Mouse (Mus musculus): Measurements from ENCODE around the gene Tcea3.

Gene Tcea3

DNA sequence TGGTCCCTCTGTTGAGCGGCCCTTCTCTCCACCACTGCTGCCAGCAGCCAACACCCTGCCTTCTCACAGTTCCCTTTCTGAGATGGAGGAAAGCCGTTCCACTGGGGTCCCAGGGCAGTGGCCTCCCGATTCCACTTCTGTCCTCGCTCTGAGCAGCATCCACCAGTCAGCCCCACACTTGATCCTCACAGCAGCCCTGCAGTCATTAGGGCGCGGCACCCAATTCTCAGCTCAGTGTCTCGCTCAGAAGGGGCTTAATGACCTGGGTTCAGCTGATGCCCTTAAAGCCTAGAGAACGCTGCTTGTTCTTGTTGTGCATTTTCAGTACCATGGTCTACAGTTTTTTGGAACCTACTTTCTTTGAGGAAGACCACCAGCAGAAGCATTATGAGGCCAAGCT, 33.6 kb downstream of the Tcea3 start:
- DNase-seq (ENCODE audit: low spot score in 2 of 2), result no peak

DNA sequence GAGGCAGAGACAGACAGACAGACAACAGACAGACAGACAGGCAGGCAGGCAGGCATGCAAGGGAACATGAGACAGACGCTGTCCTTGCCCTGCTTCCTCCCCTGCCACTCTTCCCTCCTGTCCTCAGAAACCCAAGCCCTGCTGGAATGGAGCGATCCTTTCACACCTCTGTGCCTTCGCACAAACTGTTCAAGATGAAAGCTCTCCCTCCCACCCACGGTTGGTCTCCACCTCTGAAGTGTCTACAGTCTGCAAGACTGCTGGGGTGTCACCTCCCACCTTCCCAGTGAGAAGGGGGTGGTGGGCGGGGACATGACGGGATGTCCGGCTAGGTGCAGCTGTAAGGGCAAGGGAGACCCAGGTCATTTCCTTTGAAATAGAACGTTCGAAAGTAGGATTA, 34.1 kb downstream of the Tcea3 start:
- peak; percentile 46 to 75 for DNase-seq (ENCODE audit: low spot score in 2 of 2)

DNA sequence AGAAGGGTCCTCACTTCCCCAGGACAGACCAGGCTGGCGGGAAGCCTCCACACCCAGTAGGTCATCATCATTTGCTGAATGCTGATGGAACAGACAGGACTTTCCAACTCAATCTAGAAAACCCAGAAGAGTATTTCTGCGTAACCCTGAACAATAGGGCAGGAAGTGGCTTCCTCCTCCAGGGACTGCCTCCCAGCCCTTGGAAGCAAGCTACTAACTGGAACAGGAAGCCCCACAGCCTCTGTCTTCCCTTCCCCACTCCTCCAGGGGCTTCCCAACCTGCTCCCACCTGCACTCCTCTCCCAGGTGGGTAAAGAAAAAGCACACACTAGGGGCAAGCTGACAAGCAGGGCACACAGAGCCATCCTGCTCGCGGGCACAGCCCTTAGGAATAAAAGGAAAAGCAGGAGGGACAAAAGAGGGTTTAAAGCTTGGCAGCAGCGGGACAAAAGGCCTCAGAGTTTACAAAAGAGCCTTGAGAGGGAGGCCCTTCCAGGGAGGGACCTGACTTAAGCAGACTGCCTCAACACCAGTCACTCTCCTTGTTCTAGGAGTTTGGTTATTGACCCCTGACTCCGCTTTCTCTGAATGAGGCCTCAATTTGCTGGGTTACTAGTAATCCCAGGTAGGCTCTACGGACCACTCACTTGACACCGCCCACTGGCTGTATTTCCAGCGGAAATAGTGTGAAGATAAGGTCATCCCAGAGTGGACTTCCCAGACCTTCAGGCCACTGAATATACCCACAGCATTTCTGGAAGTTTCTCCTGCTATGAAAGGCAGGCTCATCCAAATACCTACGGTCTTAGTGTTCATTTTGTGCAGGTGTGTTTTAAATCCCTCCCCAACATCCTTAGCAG, 35.3 kb downstream of the Tcea3 start:
- no peak for DNase-seq (ENCODE audit: low spot score in 2 of 2)

DNA sequence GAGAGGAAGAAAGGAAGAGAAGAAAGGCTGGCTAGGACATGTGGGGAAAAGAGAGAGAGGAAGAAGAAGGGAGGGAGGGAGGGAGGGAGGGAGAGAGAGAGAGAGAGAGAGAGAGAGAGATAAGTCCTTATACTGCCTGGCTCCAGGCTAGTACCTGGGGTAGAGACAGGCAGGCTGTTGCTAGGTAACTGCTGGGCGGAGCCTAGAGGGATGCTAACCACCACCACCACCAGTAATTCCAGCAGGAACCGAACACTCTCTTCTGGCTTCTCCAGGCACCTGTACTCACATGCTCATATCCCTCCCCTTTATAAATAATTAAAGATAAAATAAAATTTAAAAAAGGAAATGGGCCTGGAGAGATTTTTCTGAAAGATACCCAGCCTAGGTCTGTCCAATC, 36.3 kb downstream of the Tcea3 start:
- DNase-seq (ENCODE audit: low spot score in 2 of 2), result no peak

DNA sequence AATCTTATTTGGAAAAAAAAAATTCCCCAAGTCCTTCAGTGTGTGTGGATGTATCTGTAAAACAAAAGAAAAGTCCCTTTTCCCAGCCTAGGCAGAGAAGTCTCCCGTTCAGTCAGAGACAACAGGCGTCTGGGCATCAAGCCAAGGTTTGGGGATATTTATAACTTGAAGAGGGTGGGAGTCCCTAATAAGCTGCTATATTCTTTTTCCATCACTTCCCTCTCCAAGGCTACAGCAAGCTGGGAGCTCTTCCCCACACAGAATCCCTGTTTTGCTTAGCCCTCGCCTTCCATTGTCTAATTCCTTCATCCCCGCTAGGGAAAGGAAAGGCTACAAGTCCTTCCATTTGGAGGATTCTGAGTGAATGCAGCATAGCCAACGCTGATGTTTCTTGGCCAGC, 36.9 kb downstream of the Tcea3 start, which contains the start of gene Zfp46:
Gene Zfp46, plus strand, starts transcription at position 229 of the 400 bp plus-strand sequence.
- DNase-seq (ENCODE audit: low spot score in 2 of 2), result peak; percentile 88 to 93

DNA sequence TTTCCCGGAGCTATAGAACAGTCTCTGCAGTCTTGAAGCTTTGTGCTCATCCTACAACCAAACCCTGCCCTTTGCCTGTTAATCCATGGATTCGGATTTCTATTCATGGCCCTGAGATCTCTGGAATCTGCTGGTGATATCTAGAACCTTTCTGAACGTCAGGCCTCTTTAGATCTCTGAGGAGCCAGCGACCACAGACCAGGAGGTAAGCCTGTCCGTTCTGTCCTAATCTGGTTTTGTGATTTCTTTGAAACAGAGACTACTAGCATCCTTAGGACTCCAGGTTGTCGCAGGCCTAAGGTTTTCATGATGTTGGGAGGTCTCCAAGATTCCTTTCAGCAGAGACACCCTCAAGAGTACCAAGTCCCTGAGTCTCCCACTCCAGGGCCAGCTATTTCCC, 37.4 kb downstream of the Tcea3 start:
- peak in 1 of 2 experiments; percentile 58 for DNase-seq (ENCODE audit: low spot score in 2 of 2)

DNA sequence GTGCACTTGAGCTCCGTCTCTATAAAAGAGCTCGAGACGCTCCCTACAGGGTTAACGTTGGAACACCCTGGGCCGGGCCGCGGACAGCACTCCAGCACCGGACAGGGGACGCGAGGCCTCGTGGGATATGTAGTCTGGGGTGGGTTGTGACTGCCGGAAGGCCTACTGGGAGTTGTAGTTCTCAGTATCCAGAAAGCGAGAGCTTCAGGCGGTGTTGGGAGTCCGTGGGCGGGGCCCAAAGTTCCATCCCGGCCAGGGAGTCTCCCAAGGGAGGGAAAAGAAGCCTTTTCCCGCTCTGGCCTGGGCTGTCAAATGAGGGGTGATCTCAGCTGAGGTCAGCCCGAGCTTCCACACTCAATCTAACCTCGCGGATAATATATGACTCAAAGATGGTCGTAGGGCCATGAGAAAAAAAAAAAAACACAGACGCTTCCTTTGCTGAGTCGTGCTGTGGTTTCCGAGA, 37.9 kb downstream of the Tcea3 start:
- peak; percentile 93 to 95 for DNase-seq (ENCODE audit: low spot score in 2 of 2)

DNA sequence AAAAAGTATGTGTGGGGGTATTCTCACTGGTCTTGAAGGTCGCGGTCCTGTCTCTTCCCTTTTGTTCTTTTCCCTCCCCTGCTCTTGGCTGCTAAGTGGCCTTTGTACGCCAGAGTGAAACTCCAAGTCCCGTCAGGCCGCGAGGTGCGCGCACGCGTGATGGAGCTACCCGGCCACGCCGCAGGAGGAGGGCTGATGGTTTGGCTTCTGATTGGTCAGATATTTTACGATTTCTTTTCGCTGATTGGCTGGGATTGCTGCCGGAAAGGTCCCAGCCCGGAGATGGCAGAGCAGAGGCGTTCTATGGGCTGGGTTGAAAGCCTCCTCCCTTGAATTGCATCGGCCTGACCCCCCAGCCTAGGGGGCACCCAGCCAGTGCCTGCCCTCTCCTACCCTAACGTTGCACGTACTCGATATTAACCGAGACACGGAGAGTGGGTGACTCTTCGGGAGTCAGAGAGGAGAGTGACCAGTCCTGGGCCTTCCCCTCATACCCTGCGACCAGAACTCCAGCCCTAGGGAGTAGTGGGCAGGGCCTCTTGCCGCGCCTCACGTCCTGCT, 38.4 kb downstream of the Tcea3 start:
- peak; percentile 94 to 97 for DNase-seq (ENCODE audit: low spot score in 2 of 2)

DNA sequence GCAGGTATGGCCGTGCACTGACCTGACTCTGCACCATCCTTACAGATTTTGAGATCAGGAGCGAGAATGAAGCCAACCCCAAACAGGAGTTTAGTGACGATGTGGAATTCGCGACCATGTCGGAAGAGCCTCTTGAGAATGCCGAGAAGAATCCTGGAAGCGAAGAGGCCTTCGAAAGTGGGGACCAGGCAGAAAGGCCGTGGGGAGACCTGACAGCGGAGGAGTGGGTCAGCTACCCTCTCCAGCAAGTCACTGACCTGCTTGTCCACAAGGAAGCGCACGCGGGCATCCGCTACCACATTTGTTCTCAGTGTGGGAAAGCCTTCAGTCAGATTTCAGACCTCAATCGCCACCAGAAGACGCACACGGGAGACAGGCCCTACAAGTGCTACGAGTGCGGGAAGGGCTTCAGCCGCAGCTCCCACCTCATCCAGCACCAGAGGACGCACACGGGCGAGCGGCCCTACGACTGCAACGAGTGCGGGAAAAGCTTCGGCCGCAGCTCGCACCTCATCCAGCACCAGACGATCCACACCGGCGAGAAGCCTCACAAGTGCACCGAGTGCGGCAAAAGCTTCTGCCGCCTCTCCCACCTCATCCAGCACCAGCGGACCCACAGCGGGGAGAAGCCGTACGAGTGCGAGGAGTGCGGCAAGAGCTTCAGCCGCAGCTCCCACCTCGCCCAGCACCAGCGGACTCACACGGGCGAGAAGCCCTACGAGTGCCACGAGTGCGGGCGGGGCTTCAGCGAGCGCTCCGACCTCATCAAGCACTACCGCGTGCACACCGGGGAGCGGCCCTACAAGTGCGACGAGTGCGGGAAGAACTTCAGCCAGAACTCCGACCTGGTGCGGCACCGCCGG, 42.6 kb downstream of the Tcea3 start:
- DNase-seq (ENCODE audit: low spot score in 2 of 2), result no peak

DNA sequence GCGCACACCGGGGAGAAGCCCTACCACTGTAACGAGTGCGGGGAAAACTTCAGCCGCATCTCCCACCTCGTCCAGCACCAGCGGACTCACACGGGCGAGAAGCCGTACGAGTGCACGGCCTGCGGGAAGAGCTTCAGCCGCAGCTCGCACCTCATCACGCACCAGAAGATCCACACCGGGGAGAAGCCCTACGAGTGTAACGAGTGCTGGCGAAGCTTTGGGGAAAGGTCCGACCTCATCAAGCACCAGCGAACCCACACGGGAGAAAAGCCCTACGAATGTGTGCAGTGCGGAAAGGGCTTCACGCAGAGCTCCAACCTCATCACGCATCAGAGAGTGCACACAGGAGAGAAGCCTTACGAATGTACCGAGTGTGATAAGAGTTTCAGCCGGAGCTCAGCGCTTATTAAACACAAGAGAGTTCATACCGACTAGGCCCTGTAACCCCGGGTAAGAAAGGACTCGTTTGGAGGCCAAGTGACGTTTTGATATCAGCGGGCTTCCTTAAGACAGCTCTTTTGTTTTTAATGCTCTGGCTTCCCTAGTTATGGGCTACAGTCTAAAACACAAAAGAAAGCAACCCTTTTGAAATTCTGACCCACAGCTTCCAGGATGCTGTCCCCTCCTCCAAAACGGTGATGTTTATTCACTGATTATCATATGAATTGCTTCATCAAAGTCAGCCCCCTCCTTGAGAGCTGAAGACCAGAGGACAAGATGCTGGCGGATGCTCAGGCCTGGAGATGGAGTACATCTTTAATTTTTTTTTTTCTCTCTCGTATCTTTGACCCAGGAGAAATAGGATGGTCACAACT, 43.5 kb downstream of the Tcea3 start:
- DNase-seq (ENCODE audit: low spot score in 2 of 2), result no peak

DNA sequence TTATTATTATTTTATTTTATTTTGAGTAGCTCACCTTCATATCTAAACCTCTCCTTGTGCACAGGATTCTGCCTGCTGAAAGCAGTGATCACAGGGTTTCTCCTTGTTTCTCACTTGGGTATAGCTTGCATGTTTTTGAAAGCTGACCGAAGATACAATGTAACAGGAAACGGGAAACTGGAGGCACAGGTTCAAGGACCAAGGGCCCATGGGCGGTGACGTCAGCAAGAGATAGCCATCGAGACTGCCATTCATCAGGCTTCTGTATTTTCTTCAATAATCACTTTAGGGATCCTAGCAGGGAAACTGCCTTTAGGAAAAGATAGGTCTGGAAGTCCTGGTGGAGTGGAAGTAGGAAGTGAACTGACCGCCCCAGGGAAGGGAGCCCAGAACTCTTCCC, 44.2 kb downstream of the Tcea3 start:
- DNase-seq (ENCODE audit: low spot score in 2 of 2), result no peak

DNA sequence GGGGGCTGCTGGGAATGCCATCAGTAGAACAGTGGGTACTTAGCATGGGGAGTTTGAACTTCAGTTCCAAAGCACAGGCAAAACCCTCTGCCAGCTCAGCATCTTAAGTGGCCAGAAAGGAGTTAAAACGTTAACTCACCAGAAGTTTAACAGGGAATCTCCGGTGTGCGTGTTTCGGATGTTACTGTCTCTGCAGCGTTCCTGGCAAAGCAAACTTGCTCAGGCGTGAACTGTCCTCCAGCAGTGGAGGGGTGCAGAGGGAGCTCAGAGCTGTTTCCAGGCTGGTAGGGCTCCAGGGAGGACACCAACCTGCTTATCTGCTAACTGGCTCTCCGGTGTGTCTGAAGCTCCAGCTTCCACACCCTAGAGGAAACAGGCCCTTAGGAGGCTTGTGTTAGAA, 48.4 kb downstream of the Tcea3 start:
- no peak for DNase-seq (ENCODE audit: low spot score in 2 of 2)

DNA sequence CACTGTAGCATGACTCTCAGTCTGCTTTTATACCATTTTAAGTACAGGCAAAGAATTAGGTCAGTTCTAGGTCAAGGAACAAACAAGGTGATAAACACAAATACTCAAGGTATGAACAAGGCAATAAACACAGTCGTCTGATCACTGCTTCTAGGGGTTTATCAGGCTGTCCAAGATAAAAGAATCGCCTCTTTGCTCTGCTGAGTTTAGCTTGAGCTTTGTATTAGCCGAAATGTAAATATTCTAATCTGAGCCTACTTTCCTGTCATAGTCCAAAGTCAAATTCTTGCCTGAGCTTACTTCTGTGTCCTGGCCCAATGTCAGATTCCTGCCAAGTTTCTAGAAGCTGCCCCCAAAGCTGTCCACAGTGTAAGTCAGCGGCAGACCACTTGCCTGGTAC, 54.9 kb downstream of the Tcea3 start:
- no peak for DNase-seq (ENCODE audit: low spot score in 2 of 2)

DNA sequence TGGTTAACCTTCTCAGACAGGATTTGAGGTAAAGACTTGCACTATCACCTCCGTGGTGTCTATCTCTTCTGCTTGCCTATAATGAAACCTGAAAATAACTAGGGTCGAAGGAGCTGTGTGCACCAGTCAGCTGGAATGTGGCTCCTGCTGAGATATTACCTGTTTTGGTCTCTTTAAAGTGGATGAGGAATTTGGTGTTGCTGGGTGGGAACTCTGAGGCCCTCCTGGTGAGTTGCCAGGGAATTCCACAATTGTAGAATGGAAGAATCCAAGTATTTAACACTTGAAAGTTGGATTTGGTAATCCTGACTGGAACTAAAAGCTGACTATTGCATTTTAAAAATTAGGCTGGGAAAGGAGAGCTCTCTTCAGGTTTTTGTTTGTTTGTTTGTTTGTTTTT, 56.7 kb downstream of the Tcea3 start:
- DNase-seq (ENCODE audit: low spot score in 2 of 2), result no peak

DNA sequence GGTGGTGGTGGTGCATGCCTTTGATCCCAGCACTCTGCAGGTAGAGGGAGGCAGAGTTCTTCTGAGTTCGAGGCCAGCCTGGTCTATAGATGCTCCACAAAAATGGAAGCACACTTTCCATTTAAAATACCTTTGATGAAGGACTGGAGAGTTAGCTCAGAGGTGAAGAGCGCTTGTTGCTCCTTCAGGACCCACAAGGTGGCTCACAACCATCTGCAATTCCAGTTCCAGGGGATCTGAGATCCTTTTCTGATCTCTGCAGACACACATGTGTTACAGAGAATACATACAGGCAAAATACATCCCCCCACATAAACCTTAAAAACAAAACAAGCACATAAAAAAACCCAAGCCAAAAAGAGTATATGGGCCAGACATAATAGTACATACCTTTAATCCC, 60.8 kb downstream of the Tcea3 start:
- DNase-seq (ENCODE audit: low spot score in 2 of 2), result no peak

DNA sequence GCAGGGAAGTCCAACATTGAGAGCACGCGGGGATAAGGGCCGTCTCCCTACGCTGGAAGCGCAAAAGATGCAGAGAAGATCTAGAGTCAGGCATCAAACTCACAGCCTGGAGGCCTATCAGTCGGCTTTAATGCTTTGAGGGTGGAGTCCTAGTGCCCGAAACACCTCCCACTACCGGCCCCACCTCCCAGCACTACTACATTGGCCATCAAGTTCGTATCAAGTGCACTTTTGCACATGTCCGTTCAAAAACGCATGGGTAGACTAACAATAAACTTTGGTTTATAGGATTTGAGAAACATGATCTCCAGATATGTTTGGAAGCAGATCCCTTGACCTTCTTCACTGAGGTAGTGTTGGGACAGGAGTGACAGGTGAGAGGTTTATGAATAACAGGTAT, 62.3 kb downstream of the Tcea3 start:
- DNase-seq (ENCODE audit: low spot score in 2 of 2), result no peak

DNA sequence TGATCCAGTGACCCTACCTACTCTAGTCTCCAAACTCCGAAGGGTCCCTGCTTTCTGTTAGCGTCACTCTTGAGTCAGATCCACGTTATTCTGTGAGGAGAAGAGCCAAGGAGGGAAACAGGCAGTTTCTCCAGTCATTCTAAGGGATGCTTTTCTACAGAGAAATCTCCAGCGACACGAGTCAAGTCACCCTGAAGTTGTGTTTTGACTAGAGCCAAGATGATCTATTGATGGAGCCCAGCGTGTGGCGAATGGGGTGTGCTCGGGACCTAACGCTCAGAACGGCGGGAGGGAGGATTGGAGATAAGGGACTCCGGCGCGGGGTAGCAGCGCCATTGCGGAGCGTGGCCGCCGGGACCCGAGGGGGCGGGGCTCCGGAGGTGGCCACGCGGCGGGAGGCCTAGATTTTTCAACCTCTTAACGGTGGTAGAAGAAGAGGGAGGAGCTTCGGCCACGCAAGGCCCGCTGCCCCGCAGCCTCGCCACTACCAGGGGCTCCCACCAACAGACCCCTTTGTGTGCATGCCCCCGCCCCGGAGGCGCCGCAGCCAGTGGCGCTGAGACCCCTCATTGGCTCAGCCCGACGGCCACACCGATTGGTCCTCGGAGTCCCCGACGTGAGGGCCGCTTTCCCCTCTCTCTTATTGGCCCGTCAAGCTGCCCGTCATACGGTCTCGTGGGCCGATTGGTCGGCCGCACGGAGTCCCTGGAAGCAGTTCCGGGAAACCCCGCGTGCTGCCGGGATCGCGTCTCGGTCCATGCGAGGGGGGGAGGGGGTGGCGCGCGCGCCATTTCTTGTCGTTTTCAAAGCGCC, 62.9 kb downstream of the Tcea3 start, which contains the start of gene Hnrnpr:
Gene Hnrnpr, plus strand, starts transcription at position 714 of the 813 bp plus-strand sequence.
- peak; percentile 98 to 99 for DNase-seq (ENCODE audit: low spot score in 2 of 2)

DNA sequence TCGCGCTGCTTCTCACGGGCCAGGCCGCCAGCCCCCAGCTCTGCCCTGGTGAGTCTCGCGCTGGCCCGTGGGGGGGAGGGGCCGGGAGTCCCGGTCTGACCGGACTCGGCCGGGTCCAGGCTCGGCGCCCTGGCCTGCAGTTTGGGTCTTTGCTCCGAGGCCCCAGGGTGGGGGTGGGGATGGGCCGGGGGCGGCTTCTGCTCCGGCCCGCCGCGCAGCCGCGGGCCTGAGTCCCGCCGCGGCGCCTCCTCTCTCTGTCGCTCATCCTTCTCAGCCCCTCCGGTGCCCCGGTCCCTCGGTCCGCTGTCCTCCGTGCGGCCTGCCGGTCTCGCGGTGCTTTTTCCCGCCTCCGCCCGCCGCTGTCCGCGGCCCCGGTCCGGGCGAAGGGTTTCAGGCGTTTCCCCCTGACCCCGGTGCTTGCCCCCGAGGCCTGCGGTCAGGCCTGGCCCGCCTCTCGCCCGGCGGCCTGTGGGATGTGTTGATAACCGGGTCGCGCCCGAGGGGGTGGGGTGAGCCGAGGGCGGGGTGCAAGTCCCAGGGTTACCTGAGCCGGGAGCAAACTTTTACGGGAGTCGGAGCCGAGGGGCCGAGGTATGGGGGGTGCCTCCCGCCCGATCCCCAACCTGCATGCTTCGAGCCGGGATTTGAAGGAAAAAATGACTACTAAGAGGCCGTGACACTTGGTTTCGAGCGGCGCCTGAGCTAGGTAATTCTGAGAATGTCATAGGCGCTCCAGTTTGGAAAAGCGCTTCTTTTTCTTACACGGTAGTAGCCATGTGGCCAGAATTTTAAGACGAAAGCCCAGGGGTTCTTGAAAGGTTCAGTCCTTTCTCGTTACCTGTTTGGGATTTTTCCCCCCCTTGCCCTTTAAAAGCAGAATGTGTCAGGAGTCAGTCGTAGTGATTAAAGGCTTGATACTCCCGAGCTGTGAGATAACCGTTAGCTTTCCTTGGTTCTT, 63.8 kb downstream of the Tcea3 start:
- DNase-seq (ENCODE audit: low spot score in 2 of 2), result peak in 1 of 2 experiments; percentile 23

DNA sequence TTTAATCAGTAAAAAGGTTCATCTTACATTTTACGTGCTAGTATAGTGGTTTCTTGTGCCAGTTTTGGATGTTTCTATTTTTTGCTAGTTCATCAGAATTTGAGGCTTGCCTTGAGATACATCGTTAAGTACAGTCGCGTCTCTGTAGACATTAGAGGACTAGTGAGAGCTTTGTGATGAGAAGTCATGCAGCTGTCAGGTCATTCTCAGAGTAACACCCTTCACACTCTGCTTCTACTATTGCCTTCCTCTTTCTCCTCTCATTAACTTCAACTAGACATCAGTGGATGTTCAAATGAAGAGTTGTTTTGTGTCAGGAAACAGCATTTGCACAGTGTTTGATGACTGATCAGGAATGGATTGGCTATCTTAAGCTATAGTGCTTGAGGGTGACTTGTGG, 65.1 kb downstream of the Tcea3 start:
- DNase-seq (ENCODE audit: low spot score in 2 of 2), result no peak
